Mouse (Mus musculus) neural tube, embryonic 15.5 days (tissue): Measurements from ENCODE around the gene Arsa. TPM values are rescaled to one million over a fixed set of nuclear protein-coding genes. Genes with fewer than 3 reads are reported as not detected.

ENCODE experiments used
- ATAC-seq: fragments of 200-750 bp; cut with Nextera tagmentation; 2 replicates; pipeline ENCODE4 v1.8.0; 2017; ENCODE audit warnings: mild to moderate bottlenecking, moderate TSS enrichment, moderate library complexity; ENCODE audit not compliant: low FRiP score
- H3K27ac ChIP-seq: fragments of 300-500 bp; sonication (generic); replicated peaks from 2 replicates; pipeline ENCODE4 v1.5.1; 2015; ENCODE audit warnings: mild to moderate bottlenecking, inconsistent platforms
- H3K27me3 ChIP-seq: fragments of 300-500 bp; sonication (generic); replicated peaks from 2 replicates; pipeline ENCODE4 v1.6.1; 2015; ENCODE audit warnings: inconsistent platforms
- H3K36me3 ChIP-seq: fragments of 300-500 bp; sonication (generic); 2 replicates; pipeline ENCODE4 v1.6.1; 2015; ENCODE audit warnings: inconsistent platforms
- H3K4me1 ChIP-seq: fragments of 300-500 bp; sonication (generic); 2 replicates; pipeline ENCODE4 v1.6.1; 2015; ENCODE audit warnings: inconsistent platforms
- H3K4me2 ChIP-seq: fragments of 300-500 bp; sonication (generic); 2 replicates; pipeline ENCODE4 v1.6.1; 2015; ENCODE audit warnings: inconsistent platforms, mild to moderate bottlenecking, moderate library complexity
- H3K4me3 ChIP-seq: fragments of 300-500 bp; sonication (generic); replicated peaks from 2 replicates; pipeline ENCODE4 v1.5.1; 2015; ENCODE audit warnings: mild to moderate bottlenecking, inconsistent platforms
- H3K9ac ChIP-seq: fragments of 300-500 bp; sonication (generic); replicated peaks from 2 replicates; pipeline ENCODE4 v1.6.1; 2015; ENCODE audit warnings: mild to moderate bottlenecking, inconsistent platforms
- H3K9me3 ChIP-seq: fragments of 300-500 bp; sonication (generic); replicated peaks from 2 replicates; pipeline ENCODE4 v1.6.1; 2016; ENCODE audit warnings: inconsistent platforms
- WGBS: fragments of 180-500 bp; shearing (Covaris S2); methylation state at CpG from one replicate; pipeline ENCODE4 v1.1.7; 2015; ENCODE audit warnings: mixed read lengths; 5-methylcytosine and 5-hydroxymethylcytosine counted together
- polyA plus RNA-seq: library from polyadenylated mRNA; unstranded; fragments of >200 nt; fragmentation: Nextera tagmentation; extraction: Ambion mirVana; gene quantifications from 2 replicates; pipeline ENCODE4 v1.2.1, GENCODE M21; 2015

The Arsa gene
- polyA plus RNA-seq: 27.4 and 29.2 TPM in 2 replicates

GRCm38 (mm10) chr15:89477091-89477491, at the start of gene Arsa:
Gene Arsa (minus strand): TSS chr15:89477425.
- no peaks in the 10 kb centered on the region for H3K36me3 ChIP-seq
- 40% methylated on average over 9 of the region's 9 CpGs for WGBS
- no peaks in the 10 kb centered on the region for H3K9me3 ChIP-seq
- peak within 1 kb of the TSS; percentile 63 for H3K4me2 ChIP-seq
- H3K27ac ChIP-seq: peak within 1 kb of the TSS; percentile 86
- H3K4me1 ChIP-seq: peaks cover 30% of the 10 kb centered on the region
- ATAC-seq: no peak
- H3K27me3 ChIP-seq: no peaks in the 10 kb centered on the region
- H3K9ac ChIP-seq: peak within 1 kb of the TSS; percentile 45
- H3K4me3 ChIP-seq: peak within 1 kb of the TSS; percentile 57

- Histone ChIP-seq H3K36me3 (peaks cover 17% of the 10 kb centered on the region; the same call in 1 of the 2 replicates), H3K9ac (no peak overlapping the region), H3K27ac (no peak overlapping the region), H3K27me3 (peaks cover 17% of the 10 kb centered on the region), H3K4me1 (peaks cover 20% of the 10 kb centered on the region), H3K4me2 (no peak overlapping the region), H3K4me3 (no peak overlapping the region), H3K9me3 (no peaks in the 10 kb centered on the region)
- 92% methylated on average over 19 of the region's 19 CpGs for WGBS
- no peak for ATAC-seq
Measured at GRCm38 (mm10) chr15:89526776-89527325, 49.6 kb upstream of the Arsa start.

- Histone ChIP-seq H3K4me1 (peaks cover 18% of the 10 kb centered on the region), H3K27me3 (peaks cover 27% of the 10 kb centered on the region), H3K27ac (no peak overlapping the region), H3K9ac (no peak overlapping the region), H3K9me3 (no peaks in the 10 kb centered on the region), H3K36me3 (peaks cover 22% of the 10 kb centered on the region; the same call in 1 of the 2 replicates), H3K4me2 (no peak overlapping the region), H3K4me3 (no peak overlapping the region)
- no peak for ATAC-seq
- 85% methylated on average over 7 of the region's 7 CpGs for WGBS
Measured at GRCm38 (mm10) chr15:89525896-89526295, 48.7 kb upstream of the Arsa start.

- Histone ChIP-seq H3K4me1 (peaks cover 18% of the 10 kb centered on the region), H3K4me3 (no peak overlapping the region), H3K27ac (no peak overlapping the region), H3K4me2 (no peak overlapping the region), H3K36me3 (peaks cover 22% of the 10 kb centered on the region; the same call in 1 of the 2 replicates), H3K9me3 (no peaks in the 10 kb centered on the region), H3K9ac (no peak overlapping the region), H3K27me3 (peaks cover 27% of the 10 kb centered on the region)
- WGBS: 96% methylated on average over 8 of the region's 8 CpGs
- ATAC-seq: no peak
Measured at GRCm38 (mm10) chr15:89525464-89525863, 48.2 kb upstream of the Arsa start.

- no peaks in the 10 kb centered on the region for H3K9me3 ChIP-seq
- H3K27ac ChIP-seq: no peak overlapping the region
- peak overlapping the region; percentile 65; the same call in 1 of the 2 replicates for H3K9ac ChIP-seq
- peaks cover 15% of the 10 kb centered on the region for H3K4me1 ChIP-seq
- H3K4me2 ChIP-seq: peak overlapping the region; percentile 81
- peak overlapping the region; percentile 54 for H3K4me3 ChIP-seq
- WGBS: 76% methylated on average over 8 of the region's 8 CpGs
- ATAC-seq: no peak
- H3K36me3 ChIP-seq: peaks cover 22% of the 10 kb centered on the region; the same call in 1 of the 2 replicates
- H3K27me3 ChIP-seq: peaks cover 27% of the 10 kb centered on the region
Measured at GRCm38 (mm10) chr15:89524611-89525415, 47.6 kb upstream of the Arsa start.

- no peak overlapping the region for H3K27ac ChIP-seq
- WGBS: 5% methylated on average over 47 of the region's 52 CpGs
Measured at GRCm38 (mm10) chr15:89524001-89524571, 46.9 kb upstream of the Arsa start.

GRCm38 (mm10) chr15:89523283-89523832, 46.1 kb upstream of the Arsa start:
- Histone ChIP-seq H3K9me3 (no peaks in the 10 kb centered on the region), H3K4me2 (peak overlapping the region; percentile 81), H3K4me1 (peaks cover 15% of the 10 kb centered on the region), H3K4me3 (peak overlapping the region; percentile 54), H3K36me3 (peaks cover 19% of the 10 kb centered on the region; the same call in 1 of the 2 replicates), H3K9ac (peak overlapping the region; percentile 65), H3K27ac (no peak overlapping the region), H3K27me3 (peaks cover 27% of the 10 kb centered on the region)
- 8% methylated on average over 18 of the region's 47 CpGs for WGBS
- ATAC-seq: peak; percentile 67

More at GRCm38 (mm10) chr15:89524001-89524571, 46.9 kb upstream of the Arsa start:
- peak overlapping the region; percentile 65 for H3K9ac ChIP-seq
- peaks cover 27% of the 10 kb centered on the region for H3K27me3 ChIP-seq
- H3K9me3 ChIP-seq: no peaks in the 10 kb centered on the region
- H3K4me1 ChIP-seq: peaks cover 15% of the 10 kb centered on the region
- peak overlapping the region; percentile 54 for H3K4me3 ChIP-seq
- peak overlapping the region; percentile 81 for H3K4me2 ChIP-seq
- H3K36me3 ChIP-seq: peaks cover 19% of the 10 kb centered on the region; the same call in 1 of the 2 replicates
- peak; percentile 37; the same call in 1 of the 2 replicates for ATAC-seq

GRCm38 (mm10) chr15:89522566-89523282, 45.5 kb upstream of the Arsa start:
- peak overlapping the region; percentile 81 for H3K4me2 ChIP-seq
- H3K9me3 ChIP-seq: no peaks in the 10 kb centered on the region
- H3K27me3 ChIP-seq: peaks cover 27% of the 10 kb centered on the region
- H3K27ac ChIP-seq: no peak overlapping the region
- peak overlapping the region; percentile 54; the same call in 1 of the 2 replicates for H3K4me3 ChIP-seq
- H3K36me3 ChIP-seq: peaks cover 20% of the 10 kb centered on the region; the same call in 1 of the 2 replicates
- peaks cover 15% of the 10 kb centered on the region for H3K4me1 ChIP-seq
- H3K9ac ChIP-seq: no peak overlapping the region
- 88% methylated on average over 10 of the region's 10 CpGs for WGBS
- no peak for ATAC-seq

GRCm38 (mm10) chr15:89521951-89522350, 44.7 kb upstream of the Arsa start:
- no peaks in the 10 kb centered on the region for H3K9me3 ChIP-seq
- no peak overlapping the region for H3K9ac ChIP-seq
- H3K27ac ChIP-seq: no peak overlapping the region
- peaks cover 21% of the 10 kb centered on the region; the same call in 1 of the 2 replicates for H3K36me3 ChIP-seq
- ATAC-seq: no peak
- WGBS: 62% methylated on average over 7 of the region's 7 CpGs
- H3K4me2 ChIP-seq: no peak overlapping the region
- peaks cover 15% of the 10 kb centered on the region for H3K4me1 ChIP-seq
- peaks cover 27% of the 10 kb centered on the region for H3K27me3 ChIP-seq
- no peak overlapping the region for H3K4me3 ChIP-seq

- no peak overlapping the region for H3K27ac ChIP-seq
- no peaks in the 10 kb centered on the region for H3K27me3 ChIP-seq
- 86% methylated on average over 4 of the region's 4 CpGs for WGBS
- ATAC-seq: no peak
- no peaks in the 10 kb centered on the region for H3K9me3 ChIP-seq
- no peak overlapping the region for H3K9ac ChIP-seq
- no peak overlapping the region for H3K4me3 ChIP-seq
- H3K4me1 ChIP-seq: no peaks in the 10 kb centered on the region
- H3K4me2 ChIP-seq: no peak overlapping the region
- peaks cover 19% of the 10 kb centered on the region for H3K36me3 ChIP-seq
Measured at GRCm38 (mm10) chr15:89512679-89513078, 35.5 kb upstream of the Arsa start.

- ATAC-seq: no peak
Measured at GRCm38 (mm10) chr15:89507751-89508150, 30.5 kb upstream of the Arsa start.

More at GRCm38 (mm10) chr15:89507751-89508150, 30.5 kb upstream of the Arsa start:
- Histone ChIP-seq H3K27ac (no peak overlapping the region), H3K9me3 (no peaks in the 10 kb centered on the region), H3K9ac (no peak overlapping the region), H3K27me3 (no peaks in the 10 kb centered on the region), H3K4me1 (no peaks in the 10 kb centered on the region), H3K4me3 (no peak overlapping the region), H3K36me3 (peaks cover 54% of the 10 kb centered on the region), H3K4me2 (no peak overlapping the region)
- WGBS: 92% methylated on average over 8 of the region's 8 CpGs
